Comparison of ENCODE assay signal across 8 mouse cellular contexts in genomic region chr8:79398994-79399650, GRCm38 (mm10). TPM values are rescaled to one million over a fixed set of nuclear protein-coding genes. Genes with fewer than 3 reads are reported as not detected.
DNase-seq lines count a peak whose midpoint lies in the region; ATAC-seq and TF ChIP-seq lines count a peak whose summit lies in the region.

TSS of gene Smad1 (minus strand) at chr8:79399518.

- DNase-seq in forebrain, embryonic 14.5 days (ENCODE audit: low spot score): peak; percentile 96
- DNase-seq in heart, postnatal 10 days: peak; percentile 97 to 98
- DNase-seq in large intestine, adult 2 months (ENCODE audit: low read depth, low spot score): peak; percentile 72
- peak; percentile 96 for DNase-seq in stomach, postnatal 0 days (ENCODE audit: low spot score)

- no peak for TF ChIP-seq CTCF in C2C12 (IDR thresholded peaks at IDR 0.05; ENCODE audit: control insufficient read depth, insufficient read depth, insufficient read length)
- no peak for TF ChIP-seq CTCF in stomach, postnatal 0 days (IDR thresholded peaks at IDR 0.05; ENCODE audit: low read depth)

- peak within 1 kb of the TSS; percentile 94 for H3K27ac ChIP-seq in brown adipose tissue, adult 24 weeks (replicated peaks; ENCODE audit: low read depth, low read length)
- H3K27ac ChIP-seq in forebrain, embryonic 14.5 days (ENCODE audit: low read depth, low read length): peak within 1 kb of the TSS; percentile 97
- H3K27ac ChIP-seq in liver, embryonic 16.5 days (ENCODE audit: low read length): peak within 1 kb of the TSS; percentile 77
- peak within 1 kb of the TSS; percentile 94 for H3K27ac ChIP-seq in neural tube, embryonic 12.5 days
- H3K27ac ChIP-seq in stomach, postnatal 0 days (replicated peaks): peak within 1 kb of the TSS; percentile 99

- TF ChIP-seq EP300 in stomach, postnatal 0 days (optimal IDR thresholded peaks at IDR 0.05): no peak

- peaks cover 48% of the 10 kb centered on the region for H3K79me2 ChIP-seq in C2C12 (ENCODE audit: control insufficient read depth, insufficient read depth)

- H3K9ac ChIP-seq in forebrain, embryonic 14.5 days (ENCODE audit: low read length): peak within 1 kb of the TSS; percentile 97
- peak within 1 kb of the TSS; percentile 73 for H3K9ac ChIP-seq in liver, embryonic 16.5 days (ENCODE audit: low read depth, low read length)
- peak within 1 kb of the TSS; percentile 99 for H3K9ac ChIP-seq in neural tube, embryonic 12.5 days
- H3K9ac ChIP-seq in stomach, postnatal 0 days (ENCODE audit: low read length): peak within 1 kb of the TSS; percentile 99

- peaks cover 3% of the 10 kb centered on the region; the same call in 1 of the 2 replicates for H3K4me1 ChIP-seq in brown adipose tissue, adult 24 weeks (ENCODE audit: control insufficient read depth, insufficient read depth, insufficient read length, low read length)
- H3K4me1 ChIP-seq in forebrain, embryonic 14.5 days (ENCODE audit: control insufficient read depth, insufficient read depth, low read length): peaks cover 13% of the 10 kb centered on the region
- H3K4me1 ChIP-seq in liver, embryonic 16.5 days (ENCODE audit: control insufficient read depth, low read depth, low read length): no peaks in the 10 kb centered on the region; the same call in 1 of the 2 replicates
- H3K4me1 ChIP-seq in neural tube, embryonic 12.5 days: peaks cover 35% of the 10 kb centered on the region
- peaks cover 3% of the 10 kb centered on the region for H3K4me1 ChIP-seq in stomach, postnatal 0 days (replicated peaks; ENCODE audit: control insufficient read depth, insufficient read depth)

- H3ac ChIP-seq in C2C12 (ENCODE audit: control insufficient read depth, insufficient read length, low read depth): peak within 1 kb of the TSS; percentile 98

- no peaks in the 10 kb centered on the region for H3K27me3 ChIP-seq in C2C12 (ENCODE audit: control insufficient read depth, insufficient read depth, insufficient read length)
- no peaks in the 10 kb centered on the region for H3K27me3 ChIP-seq in forebrain, embryonic 14.5 days (replicated peaks; ENCODE audit: control insufficient read depth, insufficient read depth, low read length)
- peaks cover 29% of the 10 kb centered on the region for H3K27me3 ChIP-seq in liver, embryonic 16.5 days (ENCODE audit: control insufficient read depth, insufficient read depth, low read depth, low read length)
- H3K27me3 ChIP-seq in neural tube, embryonic 12.5 days (replicated peaks): no peaks in the 10 kb centered on the region
- H3K27me3 ChIP-seq in stomach, postnatal 0 days (ENCODE audit: control insufficient read depth, insufficient read depth, low read length): no peaks in the 10 kb centered on the region

- H3K9me3 ChIP-seq in forebrain, embryonic 14.5 days (replicated peaks; ENCODE audit: control insufficient read depth, low read length): no peaks in the 10 kb centered on the region
- H3K9me3 ChIP-seq in liver, embryonic 16.5 days (replicated peaks; ENCODE audit: control insufficient read depth, low read length): no peaks in the 10 kb centered on the region
- H3K9me3 ChIP-seq in neural tube, embryonic 12.5 days: no peaks in the 10 kb centered on the region
- H3K9me3 ChIP-seq in stomach, postnatal 0 days (ENCODE audit: control insufficient read depth, low read length): no peaks in the 10 kb centered on the region

- WGBS in forebrain, embryonic 14.5 days: under 1% methylated on average over 58 of the region's 80 CpGs
- WGBS in large intestine, adult 2 months: 1% methylated on average over 72 of the region's 80 CpGs
- WGBS in liver, embryonic 16.5 days (ENCODE audit: insufficient replicate concordance): under 1% methylated on average over 73 of the region's 80 CpGs
- 1% methylated on average over 70 of the region's 80 CpGs for WGBS in neural tube, embryonic 12.5 days
- under 1% methylated on average over 54 of the region's 80 CpGs for WGBS in stomach, postnatal 0 days

- peak within 1 kb of the TSS; percentile 60 for H3K4me3 ChIP-seq in C2C12 (ENCODE audit: insufficient read depth, poor library complexity, severe bottlenecking)
- peak within 1 kb of the TSS; percentile 99 for H3K4me3 ChIP-seq in brown adipose tissue, adult 24 weeks (ENCODE audit: insufficient read depth, low read depth, low read length)
- H3K4me3 ChIP-seq in forebrain, embryonic 14.5 days (ENCODE audit: low read depth, low read length): peak within 1 kb of the TSS; percentile 86
- H3K4me3 ChIP-seq in liver, embryonic 16.5 days (ENCODE audit: low read depth, low read length): peak within 1 kb of the TSS; percentile 67
- peak within 1 kb of the TSS; percentile 95 for H3K4me3 ChIP-seq in neural tube, embryonic 12.5 days
- H3K4me3 ChIP-seq in stomach, postnatal 0 days (ENCODE audit: low read depth, low read length): peak within 1 kb of the TSS; percentile 96

- intact Hi-C loops in heart, postnatal 10 days (cut with DNase I): loop anchor here (1.0 to 5.0 kb wide), 4 partner anchors 47 to 186 kb away; no protein-coding TSS in a partner anchor

- H3K36me3 ChIP-seq in C2C12 (ENCODE audit: control insufficient read depth, insufficient read depth): peaks cover 4% of the 10 kb centered on the region
- H3K36me3 ChIP-seq in forebrain, embryonic 14.5 days (ENCODE audit: control insufficient read depth, insufficient read depth, low read length): no peaks in the 10 kb centered on the region
- H3K36me3 ChIP-seq in liver, embryonic 16.5 days (ENCODE audit: control insufficient read depth, insufficient read depth): no peaks in the 10 kb centered on the region
- no peaks in the 10 kb centered on the region for H3K36me3 ChIP-seq in neural tube, embryonic 12.5 days
- H3K36me3 ChIP-seq in stomach, postnatal 0 days (ENCODE audit: control insufficient read depth, insufficient read depth, low read length): no peaks in the 10 kb centered on the region

- ATAC-seq in forebrain, embryonic 14.5 days: peak; percentile 95
- ATAC-seq in liver, embryonic 16.5 days (ENCODE audit: low read depth): peak; percentile 90
- ATAC-seq in neural tube, embryonic 12.5 days (ENCODE audit: low FRiP score, low read depth): peak; percentile 92
- peak; percentile 97 for ATAC-seq in stomach, postnatal 0 days (ENCODE audit: low FRiP score, low TSS enrichment)

- H3K79me3 ChIP-seq in C2C12 (ENCODE audit: low read depth): peaks cover 34% of the 10 kb centered on the region

- H3K4me2 ChIP-seq in forebrain, embryonic 14.5 days (ENCODE audit: low read length): peak within 1 kb of the TSS; percentile 79
- peak within 1 kb of the TSS; percentile 56 for H3K4me2 ChIP-seq in liver, embryonic 16.5 days (ENCODE audit: low read depth, low read length)
- H3K4me2 ChIP-seq in neural tube, embryonic 12.5 days (replicated peaks): peak within 1 kb of the TSS; percentile 71
- H3K4me2 ChIP-seq in stomach, postnatal 0 days (replicated peaks; ENCODE audit: low read depth): peak within 1 kb of the TSS; percentile 73

TF ChIP-seq in C2C12, 6 proteins besides CTCF, POLR2A, EP300 and RAD21:
- no peak for TF ChIP-seq CEBPB (IDR thresholded peaks at IDR 0.05; ENCODE audit: low read depth)
- TF ChIP-seq FOSL1 (IDR thresholded peaks at IDR 0.05; ENCODE audit: insufficient read depth, low read length, poor library complexity, severe bottlenecking): no peak
- no peak for TF ChIP-seq USF1 (IDR thresholded peaks at IDR 0.05; ENCODE audit: low read depth)
- TF ChIP-seq MAX (IDR thresholded peaks at IDR 0.05): peak; percentile 62
- no peak for TF ChIP-seq MYOD1 (IDR thresholded peaks at IDR 0.05; ENCODE audit: control insufficient read depth, insufficient read length, low read depth)

RNA-seq across cellular contexts. Expression of gene Smad1, which starts in this region (rescaled TPM):
- 11.2 TPM for polyA plus RNA-seq in C2C12 (2012; fragmentation: generic; extraction: Trizol)
- 6.3 and 7.1 TPM in 2 replicates for polyA plus RNA-seq in brown adipose tissue, adult 24 weeks (2012; ENCODE audit: insufficient read depth, insufficient read length, missing spikeins)
- polyA plus RNA-seq in forebrain, embryonic 14.5 days (2014; fragmentation: Nextera tagmentation; extraction: Ambion mirVana): 64.2 and 66.5 TPM in 2 replicates
- total RNA-seq in heart, postnatal 10 days (2021): 10 to 100 TPM; 32.7 to 33.8 TPM
- 34.8 and 49.4 TPM in 2 replicates for polyA plus RNA-seq in large intestine, adult 2 months (2012; rRNA removed)
- 5.6 and 6.9 TPM in 2 replicates for polyA plus RNA-seq in liver, embryonic 16.5 days (2015; fragmentation: Nextera tagmentation; extraction: Ambion mirVana)
- polyA plus RNA-seq in neural tube, embryonic 12.5 days (2016; fragmentation: Nextera tagmentation; extraction: Ambion mirVana): 71.9 and 85.8 TPM in 2 replicates
- polyA plus RNA-seq in stomach, postnatal 0 days (2015; fragmentation: Nextera tagmentation; extraction: Ambion mirVana): 25.9 and 31.5 TPM in 2 replicates

Comparison
In these comparisons a context has a peak if more than half of its experiments do, and no peak if none do; other contexts are left out.
1. Peak in every context shown above with its lines: DNase-seq, ATAC-seq, H3K4me3 ChIP-seq and H3K27ac ChIP-seq.